Mouse (Mus musculus) G1E (cell line): Measurements from ENCODE around the gene Rpl26.

ENCODE experiments used
- CTCF ChIP-seq: IDR thresholded peaks from 2 replicates; pipeline ENCODE4 v1.5.1; 2012; ENCODE audit warnings: low read depth, low read length, inconsistent platforms, mixed read lengths
- TAL1 ChIP-seq: conservative IDR thresholded peaks from 2 replicates; pipeline ENCODE4 v1.6.1; 2012; ENCODE audit warnings: low read depth, low read length, inconsistent platforms, mixed read lengths

- TF ChIP-seq CTCF (no peak), TAL1 (no peak)
Measured at GRCm38 (mm10) chr11:68903775-68904174, 2.4 kb downstream of the Rpl26 start.
